Mouse (Mus musculus) neural tube, embryonic 13.5 days (tissue): ENCODE data around the gene 1700013G24Rik. TPM values are rescaled to one million over a fixed set of nuclear protein-coding genes. Genes with fewer than 3 reads are reported as not detected.

Experiments
- ATAC-seq: fragments of 200-750 bp; cut with Nextera tagmentation; 2 replicates; pipeline ENCODE4 v1.8.0; 2017; ENCODE audit warnings: low read depth, mild to moderate bottlenecking, moderate TSS enrichment, moderate library complexity
- H3K27ac ChIP-seq: fragments of 300-500 bp; sonication (generic); replicated peaks from 2 replicates; pipeline ENCODE4 v1.5.1; 2015; ENCODE audit warnings: moderate library complexity, mild to moderate bottlenecking, inconsistent platforms
- H3K27me3 ChIP-seq: fragments of 300-500 bp; sonication (generic); 2 replicates; pipeline ENCODE4 v1.6.1; 2015; ENCODE audit warnings: mild to moderate bottlenecking, inconsistent platforms
- H3K36me3 ChIP-seq: fragments of 300-500 bp; sonication (generic); 2 replicates; pipeline ENCODE4 v1.6.1; 2015; ENCODE audit warnings: mild to moderate bottlenecking, inconsistent platforms
- H3K4me1 ChIP-seq: fragments of 300-500 bp; sonication (generic); replicated peaks from 2 replicates; pipeline ENCODE4 v1.6.1; 2015; ENCODE audit warnings: inconsistent platforms
- H3K4me2 ChIP-seq: fragments of 300-500 bp; sonication (generic); 2 replicates; pipeline ENCODE4 v1.6.1; 2015; ENCODE audit warnings: inconsistent platforms, mild to moderate bottlenecking, moderate library complexity
- H3K4me3 ChIP-seq: fragments of 300-500 bp; sonication (generic); 2 replicates; pipeline ENCODE4 v1.5.1; 2015; ENCODE audit warnings: mild to moderate bottlenecking, inconsistent platforms
- H3K9ac ChIP-seq: fragments of 300-500 bp; sonication (generic); 2 replicates; pipeline ENCODE4 v1.6.1; 2015; ENCODE audit warnings: moderate library complexity, mild to moderate bottlenecking, inconsistent platforms
- H3K9me3 ChIP-seq: fragments of 300-500 bp; sonication (generic); 2 replicates; pipeline ENCODE4 v1.6.1; 2016; ENCODE audit warnings: inconsistent platforms
- WGBS: fragments of 180-500 bp; shearing (Covaris S2); methylation state at CpG from one replicate; pipeline ENCODE4 v1.1.7; 2015; 5-methylcytosine and 5-hydroxymethylcytosine counted together
- polyA plus RNA-seq: library from polyadenylated mRNA; unstranded; fragments of >200 nt; fragmentation: Nextera tagmentation; extraction: Ambion mirVana; gene quantifications from 2 replicates; pipeline ENCODE4 v1.2.1, GENCODE M21; 2015

The 1700013G24Rik gene
- polyA plus RNA-seq, 1 experiment from 2014 or later: not detected

DNA sequence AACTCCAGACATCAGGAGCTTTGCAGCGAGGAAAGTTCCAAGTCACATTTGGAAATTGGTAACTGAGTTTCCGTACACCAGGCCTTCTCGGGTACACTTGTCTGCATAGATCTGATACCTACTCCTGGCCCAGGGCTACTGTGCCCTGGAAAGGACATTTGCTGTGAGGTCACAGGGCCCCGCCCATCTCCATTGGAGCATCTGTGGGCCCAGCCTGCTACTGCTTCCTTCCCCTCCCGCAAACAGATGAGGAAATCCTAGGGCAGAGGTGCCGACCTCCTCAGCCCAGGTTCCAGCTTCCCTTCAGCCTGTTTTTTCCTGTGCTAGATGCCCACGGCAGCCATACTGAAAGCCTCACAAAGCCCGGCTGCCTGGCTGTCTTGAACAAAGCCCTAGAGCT lies 36.9 kb downstream of the 1700013G24Rik start:
- no peak overlapping the region for H3K4me2 ChIP-seq
- H3K4me1 ChIP-seq: peaks cover 56% of the 10 kb centered on the region
- H3K27me3 ChIP-seq: no peaks in the 10 kb centered on the region
- no peaks in the 10 kb centered on the region for H3K9me3 ChIP-seq
- H3K27ac ChIP-seq: peak overlapping the region; percentile 69
- WGBS: 64% methylated on average over 8 of the region's 8 CpGs
- H3K36me3 ChIP-seq: no peaks in the 10 kb centered on the region
- H3K4me3 ChIP-seq: no peak overlapping the region
- no peak for ATAC-seq
- H3K9ac ChIP-seq: peak overlapping the region; percentile 50; the same call in 1 of the 2 replicates

DNA sequence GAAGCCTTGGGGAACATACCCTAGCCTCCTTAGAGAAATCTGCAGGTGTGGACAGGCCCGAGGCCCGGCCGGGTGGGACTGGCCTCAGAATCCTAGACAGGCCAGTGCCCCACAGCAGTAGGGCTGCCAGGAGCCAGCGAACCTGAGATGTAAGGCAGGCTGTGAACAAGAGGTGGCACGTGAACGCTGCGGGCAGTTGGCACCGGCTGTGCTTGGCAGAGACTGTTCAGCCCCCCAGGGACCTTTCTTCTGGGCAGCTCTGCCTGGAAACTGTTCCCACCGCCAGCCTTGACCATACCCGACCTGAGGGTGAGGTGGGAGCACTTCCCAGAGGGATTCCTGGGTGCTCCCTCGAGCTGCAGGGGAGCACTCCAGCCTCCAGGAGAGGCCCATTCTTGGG lies 39.5 kb downstream of the 1700013G24Rik start:
- no peak overlapping the region for H3K4me3 ChIP-seq
- H3K27me3 ChIP-seq: no peaks in the 10 kb centered on the region
- H3K9ac ChIP-seq: no peak overlapping the region
- H3K36me3 ChIP-seq: no peaks in the 10 kb centered on the region
- 80% methylated on average over 11 of the region's 11 CpGs for WGBS
- no peaks in the 10 kb centered on the region for H3K9me3 ChIP-seq
- H3K4me2 ChIP-seq: no peak overlapping the region
- H3K4me1 ChIP-seq: peaks cover 43% of the 10 kb centered on the region
- H3K27ac ChIP-seq: no peak overlapping the region
- no peak for ATAC-seq

GRCm38 (mm10) chr4:137493187-137493586 lies 40.1 kb downstream of the 1700013G24Rik start:
- no peaks in the 10 kb centered on the region for H3K9me3 ChIP-seq
- H3K9ac ChIP-seq: no peak overlapping the region
- no peak overlapping the region for H3K27ac ChIP-seq
- WGBS: 92% methylated on average over 4 of the region's 4 CpGs
- no peaks in the 10 kb centered on the region for H3K27me3 ChIP-seq
- no peak for ATAC-seq
- H3K4me2 ChIP-seq: no peak overlapping the region
- H3K4me3 ChIP-seq: no peak overlapping the region
- H3K4me1 ChIP-seq: peaks cover 43% of the 10 kb centered on the region
- no peaks in the 10 kb centered on the region for H3K36me3 ChIP-seq

DNA sequence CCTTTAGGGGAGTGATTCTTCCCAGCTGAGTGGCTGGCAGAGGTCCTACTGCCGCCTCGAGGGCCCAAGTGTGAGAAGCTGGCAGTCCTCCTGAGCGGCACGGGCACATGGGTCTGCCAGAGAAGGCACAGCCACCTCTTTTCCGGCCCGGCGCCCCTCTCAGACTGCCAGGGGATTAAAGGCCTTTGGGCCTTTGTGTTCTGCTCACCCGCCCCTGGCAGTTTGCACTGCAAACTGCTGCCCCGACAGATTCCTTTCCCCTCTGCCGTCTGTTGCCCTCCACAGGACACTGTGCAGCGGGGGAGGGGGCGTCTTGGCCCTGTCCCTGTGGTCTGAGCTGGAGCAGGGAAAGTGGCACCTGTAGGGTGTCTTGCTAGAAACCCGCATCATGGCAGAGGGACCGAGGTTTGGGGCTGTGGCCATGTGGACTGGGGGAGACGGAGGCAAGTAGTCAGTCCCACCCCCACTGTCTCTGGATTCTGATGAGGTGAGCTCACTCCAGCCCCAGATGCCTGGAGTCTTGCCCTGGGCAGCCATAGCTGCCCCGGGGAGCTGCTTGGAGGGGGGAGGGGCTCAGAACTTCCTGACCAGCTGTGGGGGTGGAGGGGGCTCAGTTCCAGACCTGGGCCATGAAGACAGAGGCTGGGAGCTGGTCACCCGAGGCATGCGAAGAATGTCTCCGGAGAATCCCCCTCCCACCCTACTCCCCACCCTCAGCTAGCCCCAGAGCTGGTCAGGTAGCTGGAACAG lies 41.8 kb downstream of the 1700013G24Rik start:
- H3K9ac ChIP-seq: no peak overlapping the region
- peak; percentile 55; the same call in 1 of the 2 replicates for ATAC-seq
- no peak overlapping the region for H3K4me3 ChIP-seq
- no peaks in the 10 kb centered on the region for H3K36me3 ChIP-seq
- 10% methylated on average over 19 of the region's 19 CpGs for WGBS
- peak overlapping the region; percentile 64 for H3K27ac ChIP-seq
- no peaks in the 10 kb centered on the region for H3K9me3 ChIP-seq
- H3K27me3 ChIP-seq: no peaks in the 10 kb centered on the region
- H3K4me2 ChIP-seq: no peak overlapping the region
- H3K4me1 ChIP-seq: peaks cover 38% of the 10 kb centered on the region

DNA sequence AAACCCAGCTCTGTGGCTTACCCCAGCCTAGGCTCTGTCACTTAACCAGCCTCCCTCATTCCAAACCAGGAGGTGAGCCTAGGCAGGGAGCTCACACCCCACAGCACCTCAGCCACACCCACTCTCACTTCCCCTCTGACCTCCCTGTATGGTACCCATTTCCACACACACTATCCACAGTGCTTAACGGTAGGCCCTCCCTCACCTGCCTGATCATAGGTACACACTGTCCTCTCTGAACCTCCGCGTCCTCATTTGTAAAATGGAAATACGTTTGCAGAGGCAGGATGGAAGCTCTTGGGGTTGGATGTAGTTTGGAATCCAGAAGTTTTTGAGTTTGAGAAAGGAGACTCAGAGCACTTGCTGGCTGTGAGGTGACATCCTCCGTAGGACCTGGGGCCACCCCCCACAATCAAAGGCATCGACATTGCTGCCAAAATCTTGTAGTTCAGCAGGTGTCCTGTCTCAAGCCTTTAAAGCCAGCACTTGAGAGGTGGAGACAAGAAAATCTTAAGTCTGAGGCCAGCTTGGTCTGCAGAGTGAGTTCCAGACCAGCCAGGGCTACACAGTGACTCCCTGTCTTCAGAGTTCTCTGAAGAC lies 42.5 kb downstream of the 1700013G24Rik start:
- H3K9ac ChIP-seq: no peak overlapping the region
- H3K27ac ChIP-seq: peak overlapping the region; percentile 64; the same call in 1 of the 2 replicates
- H3K27me3 ChIP-seq: no peaks in the 10 kb centered on the region
- H3K36me3 ChIP-seq: no peaks in the 10 kb centered on the region
- H3K4me1 ChIP-seq: peaks cover 38% of the 10 kb centered on the region
- no peak overlapping the region for H3K4me3 ChIP-seq
- no peaks in the 10 kb centered on the region for H3K9me3 ChIP-seq
- WGBS: 65% methylated on average over 6 of the region's 6 CpGs
- ATAC-seq: no peak
- H3K4me2 ChIP-seq: no peak overlapping the region

DNA sequence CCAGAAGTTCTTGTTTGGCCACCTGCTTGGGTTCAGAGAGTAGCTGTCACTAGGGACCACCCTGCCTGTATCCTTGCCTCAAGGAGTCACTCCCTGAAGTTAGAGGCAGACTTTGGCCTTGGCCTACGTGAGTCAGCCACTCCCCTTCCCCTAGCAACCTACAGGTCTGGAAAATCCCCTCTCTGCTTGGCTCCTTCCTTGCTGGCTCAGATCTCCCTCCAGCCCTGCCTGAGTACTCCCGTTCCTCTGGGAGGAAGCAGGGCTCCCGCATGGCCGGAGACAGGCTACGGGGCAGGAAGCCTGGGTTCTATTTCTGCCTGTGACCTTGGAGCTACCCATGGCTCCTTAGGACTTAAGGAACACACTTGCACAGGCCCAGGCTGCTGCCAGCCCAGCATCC lies 44.3 kb downstream of the 1700013G24Rik start:
- no peak for ATAC-seq
- H3K9me3 ChIP-seq: no peaks in the 10 kb centered on the region

GRCm38 (mm10) chr4:137497892-137498722 lies 45.0 kb downstream of the 1700013G24Rik start:
- Histone ChIP-seq H3K4me1 (peaks cover 43% of the 10 kb centered on the region), H3K9ac (no peak overlapping the region), H3K4me2 (no peak overlapping the region), H3K9me3 (no peaks in the 10 kb centered on the region), H3K4me3 (no peak overlapping the region), H3K36me3 (no peaks in the 10 kb centered on the region), H3K27ac (peak overlapping the region; percentile 78), H3K27me3 (no peaks in the 10 kb centered on the region)
- WGBS: 70% methylated on average over 9 of the region's 9 CpGs
- no peak for ATAC-seq

More for the DNA sequence above, 44.3 kb downstream of the 1700013G24Rik start:
- Histone ChIP-seq H3K4me1 (peaks cover 39% of the 10 kb centered on the region), H3K4me3 (no peak overlapping the region), H3K36me3 (no peaks in the 10 kb centered on the region), H3K27me3 (no peaks in the 10 kb centered on the region), H3K27ac (peak overlapping the region; percentile 78), H3K4me2 (no peak overlapping the region), H3K9ac (no peak overlapping the region)
- WGBS: 75% methylated on average over 5 of the region's 5 CpGs

DNA sequence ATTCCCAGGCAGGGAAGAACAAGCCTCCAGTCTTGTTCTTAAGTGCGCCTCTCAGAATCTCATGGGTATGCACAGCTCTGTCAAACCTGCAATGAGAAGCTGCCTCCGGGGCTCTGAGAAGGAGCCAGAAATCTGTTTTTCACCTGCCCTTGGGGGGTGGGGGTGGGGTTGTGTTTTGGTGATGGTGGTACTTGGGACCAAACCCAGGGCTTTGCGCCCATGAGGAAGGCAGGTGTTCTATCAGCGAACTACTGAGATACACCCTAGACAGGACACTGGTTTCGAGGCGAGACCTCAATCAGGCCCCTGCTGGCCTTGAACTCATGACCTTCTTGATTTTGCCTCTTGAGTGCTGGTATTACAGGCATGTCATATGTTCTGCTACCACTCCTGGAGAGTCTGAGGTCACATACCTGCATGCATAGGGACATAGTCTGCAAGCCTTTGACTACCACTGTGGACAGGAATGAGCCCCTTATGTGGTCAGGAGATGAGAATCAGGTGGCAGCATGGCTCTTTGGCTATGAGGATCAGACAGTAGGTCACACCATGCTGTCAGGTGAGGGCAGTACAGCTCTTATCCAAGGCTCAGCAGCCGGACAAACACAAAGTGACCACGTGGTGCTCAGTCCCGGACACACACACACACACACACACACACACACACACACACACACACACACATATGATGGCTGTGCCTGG lies 45.9 kb downstream of the 1700013G24Rik start:
- Histone ChIP-seq H3K27me3 (no peaks in the 10 kb centered on the region), H3K9me3 (no peaks in the 10 kb centered on the region), H3K36me3 (no peaks in the 10 kb centered on the region), H3K4me1 (peaks cover 43% of the 10 kb centered on the region), H3K27ac (peak overlapping the region; percentile 78; the same call in 1 of the 2 replicates), H3K4me3 (no peak overlapping the region), H3K4me2 (no peak overlapping the region), H3K9ac (no peak overlapping the region)
- ATAC-seq: no peak
- 94% methylated on average over 9 of the region's 9 CpGs for WGBS

GRCm38 (mm10) chr4:137500149-137500548 lies 47.1 kb downstream of the 1700013G24Rik start:
- Histone ChIP-seq H3K4me1 (peaks cover 33% of the 10 kb centered on the region), H3K9me3 (no peaks in the 10 kb centered on the region), H3K36me3 (no peaks in the 10 kb centered on the region), H3K4me2 (no peak overlapping the region), H3K9ac (no peak overlapping the region), H3K27me3 (no peaks in the 10 kb centered on the region), H3K27ac (no peak overlapping the region), H3K4me3 (no peak overlapping the region)
- no peak for ATAC-seq
- WGBS: 84% methylated on average over 12 of the region's 12 CpGs

DNA sequence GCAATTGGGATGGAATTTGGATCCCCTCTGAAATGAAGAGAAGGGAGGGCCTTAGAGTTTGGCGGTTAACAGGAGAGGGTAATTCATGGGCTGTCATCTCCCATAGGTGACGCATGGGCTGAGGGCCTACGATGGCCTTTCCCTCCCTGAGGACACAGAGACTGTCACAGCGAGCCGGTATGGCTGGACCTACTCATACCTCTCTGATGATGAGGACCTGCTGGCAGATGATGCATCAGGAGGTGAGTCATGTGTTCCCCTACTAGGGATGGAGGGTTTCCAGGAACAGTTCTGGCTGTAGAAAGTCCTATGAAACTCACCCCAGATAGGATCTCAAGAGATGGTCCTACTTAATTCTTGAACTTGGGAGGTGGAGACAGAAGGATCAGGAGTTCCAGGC lies 47.9 kb downstream of the 1700013G24Rik start:
- Histone ChIP-seq H3K9me3 (no peaks in the 10 kb centered on the region), H3K4me3 (no peak overlapping the region), H3K27me3 (no peaks in the 10 kb centered on the region), H3K27ac (no peak overlapping the region), H3K36me3 (no peaks in the 10 kb centered on the region), H3K4me1 (peaks cover 28% of the 10 kb centered on the region), H3K4me2 (no peak overlapping the region), H3K9ac (no peak overlapping the region)
- 92% methylated on average over 5 of the region's 5 CpGs for WGBS
- no peak for ATAC-seq

- no peak for ATAC-seq
- 91% methylated on average over 10 of the region's 10 CpGs for WGBS
- no peak overlapping the region for H3K27ac ChIP-seq
- H3K36me3 ChIP-seq: no peaks in the 10 kb centered on the region
- no peaks in the 10 kb centered on the region for H3K27me3 ChIP-seq
- H3K4me1 ChIP-seq: peaks cover 25% of the 10 kb centered on the region
- H3K4me3 ChIP-seq: no peak overlapping the region
- no peak overlapping the region for H3K9ac ChIP-seq
- H3K9me3 ChIP-seq: no peaks in the 10 kb centered on the region
- H3K4me2 ChIP-seq: no peak overlapping the region
These were observed 49.1 kb downstream of the 1700013G24Rik start for GRCm38 (mm10) chr4:137502183-137502582.
